Mouse (Mus musculus) myocyte (in vitro differentiated cells): Measurements from ENCODE around the gene Fam8a1. TPM values are rescaled to one million over a fixed set of nuclear protein-coding genes. Genes with fewer than 3 reads are reported as not detected.
A peak's percentile ranks its signal among the peaks of the same experiment; 100 is the strongest.

ENCODE experiments used
- H3K27me3 ChIP-seq: one replicate; pipeline ENCODE4 v1.6.1; 2011; ENCODE audit not compliant: control insufficient read depth, insufficient read depth, insufficient read length
- H3K36me3 ChIP-seq: one replicate; pipeline ENCODE4 v1.6.1; 2011; ENCODE audit not compliant: control insufficient read depth, insufficient read depth
- H3K4me2 ChIP-seq: one replicate; pipeline ENCODE4 v1.6.1; 2011; ENCODE audit warnings: low read depth, control low read depth
- H3K4me3 ChIP-seq: one replicate; pipeline ENCODE4 v1.5.1; 2011; ENCODE audit warnings: mild to moderate bottlenecking, control low read depth, moderate library complexity
- H3K79me2 ChIP-seq: one replicate; pipeline ENCODE4 v1.6.1; 2011; ENCODE audit not compliant: control insufficient read depth, insufficient read depth
- H3ac ChIP-seq: one replicate; pipeline ENCODE4 v1.6.1; 2011; ENCODE audit not compliant: control insufficient read depth, insufficient read length
- CEBPB ChIP-seq: IDR thresholded peaks from 2 replicates; pipeline ENCODE4 v1.6.1; 2011; ENCODE audit warnings: mild to moderate bottlenecking, moderate library complexity; ENCODE audit not compliant: poor library complexity, insufficient read depth, severe bottlenecking
- E2F4 ChIP-seq: IDR thresholded peaks from one replicate; pipeline ENCODE4 v1.6.1; 2011; ENCODE audit warnings: mild to moderate bottlenecking, control low read depth, moderate library complexity; ENCODE audit not compliant: insufficient read depth
- MAX ChIP-seq: IDR thresholded peaks from one replicate; pipeline ENCODE4 v1.6.1; 2011; ENCODE audit warnings: low read depth, mild to moderate bottlenecking, control low read depth
- MYOD1 ChIP-seq, 3 experiments: IDR thresholded peaks; one replicate each; pipeline ENCODE4 v1.6.1; 2011; ENCODE audit warnings: control low read depth in 2 of 3, low read depth in 2 of 3, mild to moderate bottlenecking in 2 of 3, moderate library complexity in 1 of 3; ENCODE audit not compliant: insufficient read length in 2 of 3, control insufficient read depth in 1 of 3
- MYOG ChIP-seq, 3 experiments: IDR thresholded peaks; one replicate each; pipeline ENCODE4 v1.6.1; 2011; ENCODE audit warnings: control low read depth in 2 of 3, low read depth in 2 of 3, mild to moderate bottlenecking in 2 of 3; ENCODE audit not compliant: insufficient read length in 2 of 3, control insufficient read depth in 1 of 3, insufficient read depth in 1 of 3
- POLR2A ChIP-seq: IDR thresholded peaks from one replicate; pipeline ENCODE4 v1.6.1; 2011; ENCODE audit warnings: low read depth, mild to moderate bottlenecking, control low read depth, moderate library complexity; ENCODE audit not compliant: insufficient read length
- POLR2AphosphoS2 ChIP-seq: IDR thresholded peaks from one replicate; pipeline ENCODE4 v1.6.1; 2011; ENCODE audit warnings: low read depth, control low read depth; ENCODE audit not compliant: insufficient read length
- REST ChIP-seq: IDR thresholded peaks from one replicate; pipeline ENCODE4 v1.6.1; 2011; ENCODE audit warnings: mild to moderate bottlenecking, control low read depth, moderate library complexity; ENCODE audit not compliant: insufficient read depth, insufficient read length
- SRF ChIP-seq: IDR thresholded peaks from one replicate; pipeline ENCODE4 v1.6.1; 2011; ENCODE audit warnings: low read depth; ENCODE audit not compliant: control insufficient read depth, insufficient read length
- TCF12 ChIP-seq: IDR thresholded peaks from one replicate; pipeline ENCODE4 v1.6.1; 2011; ENCODE audit warnings: mild to moderate bottlenecking, control low read depth; ENCODE audit not compliant: poor library complexity, insufficient read depth, severe bottlenecking
- TCF3 ChIP-seq: IDR thresholded peaks from one replicate; pipeline ENCODE4 v1.6.1; 2011; ENCODE audit warnings: low read depth, control low read depth; ENCODE audit not compliant: insufficient read length
- USF1 ChIP-seq: IDR thresholded peaks from one replicate; pipeline ENCODE4 v1.6.1; 2011; ENCODE audit warnings: low read depth, mild to moderate bottlenecking, control low read depth, moderate library complexity
- polyA plus RNA-seq: library from polyadenylated mRNA; unstranded; fragments of >200 nt; fragmentation: generic; extraction: Trizol; gene quantifications from one replicate; pipeline ENCODE4 v1.2.1, GENCODE M21; 2012; ENCODE audit warnings: missing spikeins

Fam8a1 gene
- polyA plus RNA-seq, 1 experiment = 15.7 TPM

DNA sequence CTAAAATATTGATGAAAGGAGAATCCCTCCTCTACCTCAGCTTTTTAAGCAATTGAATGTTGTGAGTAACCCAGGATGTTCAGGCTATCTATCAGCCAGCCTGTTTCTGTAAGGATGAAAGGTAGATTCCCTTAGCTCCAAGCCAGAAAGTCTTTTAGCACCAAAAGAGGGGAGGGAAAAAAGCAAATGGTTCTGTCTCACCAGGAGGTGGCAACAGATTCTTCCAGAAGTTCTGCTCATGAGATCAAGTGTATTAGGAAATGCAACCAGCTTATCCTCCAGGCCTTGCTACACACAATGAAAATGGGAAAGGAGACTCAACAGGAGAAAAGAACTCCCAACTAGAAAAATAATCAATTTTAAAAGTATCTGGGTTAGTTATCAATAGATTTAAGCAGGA lies 55.0 kb downstream of the Fam8a1 start:
- TF ChIP-seq E2F4 (no peak), TCF12 (no peak), POLR2AphosphoS2 (no peak), SRF (no peak), MYOG (IDR thresholded peaks at IDR 0.05; ENCODE audit: control insufficient read depth in 1 of 3, insufficient read depth in 1 of 3, insufficient read length in 2 of 3, low read depth in 2 of 3) (no peak), MYOD1 (IDR thresholded peaks at IDR 0.05; ENCODE audit: control insufficient read depth in 1 of 3, insufficient read length in 2 of 3, low read depth in 2 of 3) (no peak), TCF3 (no peak)
- Histone ChIP-seq H3K36me3 (no peaks in the 10 kb centered on the region), H3K27me3 (no peaks in the 10 kb centered on the region), H3K4me3 (no peak overlapping the region), H3K4me2 (peak overlapping the region; percentile 75), H3K79me2 (peaks cover 83% of the 10 kb centered on the region), H3ac (no peak overlapping the region)

GRCm38 (mm10) chr13:46725227-46725626 lies 55.9 kb downstream of the Fam8a1 start:
- TF ChIP-seq POLR2A (no peak), MAX (no peak), MYOG (IDR thresholded peaks at IDR 0.05; ENCODE audit: control insufficient read depth in 1 of 3, insufficient read depth in 1 of 3, insufficient read length in 2 of 3, low read depth in 2 of 3) (no peak), TCF3 (no peak), POLR2AphosphoS2 (no peak), SRF (no peak)
- peak overlapping the region; percentile 64 for H3K4me3 ChIP-seq
- no peaks in the 10 kb centered on the region for H3K27me3 ChIP-seq
- peaks cover 75% of the 10 kb centered on the region for H3K79me2 ChIP-seq
- no peaks in the 10 kb centered on the region for H3K36me3 ChIP-seq
- H3ac ChIP-seq = no peak overlapping the region
- H3K4me2 ChIP-seq = peak overlapping the region; percentile 75

DNA sequence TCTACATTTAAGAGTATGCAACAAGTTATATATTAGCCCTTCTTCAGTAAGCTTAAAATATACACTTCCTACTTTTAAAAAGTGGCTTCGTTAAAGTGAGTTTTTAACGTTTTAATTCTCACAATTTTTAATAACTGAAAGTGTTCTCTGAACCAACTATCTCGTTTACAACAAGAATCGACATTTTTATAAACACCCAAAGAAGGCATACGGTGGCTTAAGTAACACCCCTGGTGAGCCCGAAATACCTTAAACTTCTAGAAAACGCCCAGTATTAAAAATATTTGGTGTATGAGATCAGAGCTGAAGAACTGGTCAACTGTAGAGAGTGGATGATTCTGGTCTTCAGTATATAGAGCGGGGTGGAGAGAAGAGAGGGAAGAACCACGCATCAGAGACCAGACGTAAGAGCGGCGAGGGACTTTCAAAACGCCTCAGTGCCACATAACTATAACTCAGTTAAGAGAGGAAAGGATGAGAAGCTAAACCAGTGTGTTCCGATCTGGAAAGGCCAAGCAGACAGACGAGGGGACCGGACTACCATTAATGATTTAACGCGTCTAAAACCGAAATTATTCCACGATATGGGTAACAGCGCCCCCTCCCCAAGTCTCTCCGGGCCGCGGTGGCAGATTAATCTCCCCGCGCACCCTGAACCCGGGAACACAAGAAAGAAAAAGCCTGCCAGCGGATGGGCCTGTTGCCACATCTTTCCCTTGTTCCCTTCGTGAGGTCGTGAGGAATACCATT lies 57.1 kb downstream of the Fam8a1 start:
- TF ChIP-seq E2F4 (peak; percentile 78), USF1 (no peak)
- no peaks in the 10 kb centered on the region for H3K36me3 ChIP-seq
- peak overlapping the region; percentile 87 for H3ac ChIP-seq
- H3K4me2 ChIP-seq = peak overlapping the region; percentile 75
- no peaks in the 10 kb centered on the region for H3K27me3 ChIP-seq
- peak overlapping the region; percentile 64 for H3K4me3 ChIP-seq
- peaks cover 62% of the 10 kb centered on the region for H3K79me2 ChIP-seq

- no peaks in the 10 kb centered on the region for H3K36me3 ChIP-seq
These were observed 57.9 kb downstream of the Fam8a1 start for GRCm38 (mm10) chr13:46727038-46727836.

More at GRCm38 (mm10) chr13:46727038-46727836, 57.9 kb downstream of the Fam8a1 start:
- Histone ChIP-seq H3K27me3 (no peaks in the 10 kb centered on the region), H3K79me2 (peaks cover 54% of the 10 kb centered on the region), H3ac (peak overlapping the region; percentile 87), H3K4me3 (peak overlapping the region; percentile 64), H3K4me2 (peak overlapping the region; percentile 75)
- TF ChIP-seq SRF (no peak), POLR2AphosphoS2 (peak; percentile 6), CEBPB (no peak), TCF3 (no peak), USF1 (peak; percentile 1), E2F4 (peak; percentile 57), MAX (no peak), REST (no peak), POLR2A (peak; percentile 33), MYOD1 (IDR thresholded peaks at IDR 0.05; ENCODE audit: control insufficient read depth in 1 of 3, insufficient read length in 2 of 3, low read depth in 2 of 3) (no peak), TCF12 (no peak), MYOG (IDR thresholded peaks at IDR 0.05; ENCODE audit: control insufficient read depth in 1 of 3, insufficient read depth in 1 of 3, insufficient read length in 2 of 3, low read depth in 2 of 3) (no peak)

Other genes starting within 250 kb of the Fam8a1 start
- 47.4 TPM for gene Cap2, start 167.7 kb upstream of the Fam8a1 start, polyA plus RNA-seq
- 11.6 TPM for gene Nup153, start 58.4 kb downstream of the Fam8a1 start, polyA plus RNA-seq